Mouse (Mus musculus) liver, embryonic 15.5 days (tissue): Measurements from ENCODE around the gene Mxi1. TPM values are rescaled to one million over a fixed set of nuclear protein-coding genes. Genes with fewer than 3 reads are reported as not detected.

Source experiments
- ATAC-seq: fragments of 200-750 bp; cut with Nextera tagmentation; 2 replicates; pipeline ENCODE4 v1.8.0; 2017; ENCODE audit warnings: moderate number of reproducible peaks, mild to moderate bottlenecking, moderate library complexity; ENCODE audit not compliant: insufficient read depth
- H3K27ac ChIP-seq: fragments of 300-500 bp; sonication (generic); replicated peaks from 2 replicates; pipeline ENCODE4 v1.5.1; 2015; ENCODE audit warnings: mild to moderate bottlenecking, inconsistent platforms
- H3K27me3 ChIP-seq: fragments of 300-500 bp; sonication (generic); 2 replicates; pipeline ENCODE4 v1.6.1; 2015; ENCODE audit warnings: mild to moderate bottlenecking, inconsistent platforms
- H3K36me3 ChIP-seq: fragments of 300-500 bp; sonication (generic); replicated peaks from 2 replicates; pipeline ENCODE4 v1.6.1; 2015; ENCODE audit warnings: moderate library complexity, mild to moderate bottlenecking, inconsistent platforms
- H3K4me1 ChIP-seq: fragments of 300-500 bp; sonication (generic); replicated peaks from 2 replicates; pipeline ENCODE4 v1.6.1; 2015; ENCODE audit warnings: inconsistent platforms
- H3K4me2 ChIP-seq: fragments of 300-500 bp; sonication (generic); 2 replicates; pipeline ENCODE4 v1.6.1; 2015; ENCODE audit warnings: moderate library complexity, mild to moderate bottlenecking, inconsistent platforms
- H3K4me3 ChIP-seq: fragments of 300-500 bp; sonication (generic); replicated peaks from 2 replicates; pipeline ENCODE4 v1.5.1; 2015; ENCODE audit warnings: mild to moderate bottlenecking, inconsistent platforms
- H3K9ac ChIP-seq: fragments of 300-500 bp; sonication (generic); 2 replicates; pipeline ENCODE4 v1.6.1; 2015; ENCODE audit warnings: moderate library complexity, mild to moderate bottlenecking, inconsistent platforms
- H3K9me3 ChIP-seq: fragments of 300-500 bp; sonication (generic); replicated peaks from 2 replicates; pipeline ENCODE4 v1.6.1; 2016; ENCODE audit warnings: inconsistent platforms
- WGBS: fragments of 180-500 bp; shearing (Covaris S2); methylation state at CpG from one replicate; pipeline ENCODE4 v1.1.7; 2015; ENCODE audit warnings: mixed read lengths; ENCODE audit not compliant: insufficient replicate concordance; 5-methylcytosine and 5-hydroxymethylcytosine counted together
- polyA plus RNA-seq: library from polyadenylated mRNA; unstranded; fragments of >200 nt; fragmentation: Nextera tagmentation; extraction: Ambion mirVana; gene quantifications from 2 replicates; pipeline ENCODE4 v1.2.1, GENCODE M21; 2015

Gene Mxi1
- polyA plus RNA-seq, 1 experiment from 2014 or later: 34.8 TPM

DNA sequence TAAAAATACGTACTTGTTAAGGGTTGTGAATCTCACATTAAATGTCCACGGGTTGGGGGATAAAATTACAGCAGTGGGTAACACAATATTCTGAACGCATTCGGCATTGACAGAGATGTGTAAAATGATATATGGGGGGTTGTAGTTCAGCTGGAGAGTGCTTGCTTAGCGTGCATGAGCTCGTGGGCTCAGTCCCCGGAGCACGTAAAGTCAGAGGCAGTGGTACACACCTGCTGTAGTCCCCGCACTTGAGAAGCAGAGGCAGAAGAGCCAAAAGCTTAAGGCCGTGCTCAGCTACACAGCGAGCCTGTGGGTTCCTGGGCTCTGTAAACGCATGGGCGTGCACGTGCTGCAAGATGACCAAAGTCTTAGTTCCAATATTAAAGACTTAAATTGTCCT, 35.4 kb downstream of the Mxi1 start:
- WGBS: 79% methylated on average over 14 of the region's 14 CpGs
- Histone ChIP-seq H3K36me3 (peaks cover 23% of the 10 kb centered on the region), H3K9me3 (no peaks in the 10 kb centered on the region), H3K27me3 (no peaks in the 10 kb centered on the region), H3K4me2 (no peak overlapping the region), H3K4me1 (0 out of 2 replicates have a peak, but pooled peaks cover 5% of the 10 kb centered on the region), H3K4me3 (no peak overlapping the region), H3K27ac (no peak overlapping the region), H3K9ac (no peak overlapping the region)
- no peak for ATAC-seq

GRCm38 (mm10) chr19:53353864-53354263, 43.5 kb downstream of the Mxi1 start:
- no peak for ATAC-seq
- WGBS: 92% methylated on average over 7 of the region's 7 CpGs
- H3K4me1 ChIP-seq: no peaks in the 10 kb centered on the region
- H3K27ac ChIP-seq: no peak overlapping the region
- H3K36me3 ChIP-seq: peaks cover 25% of the 10 kb centered on the region
- H3K9me3 ChIP-seq: no peaks in the 10 kb centered on the region
- no peak overlapping the region for H3K4me3 ChIP-seq
- H3K27me3 ChIP-seq: no peaks in the 10 kb centered on the region
- H3K4me2 ChIP-seq: no peak overlapping the region
- no peak overlapping the region for H3K9ac ChIP-seq

GRCm38 (mm10) chr19:53354271-53355000, 44.1 kb downstream of the Mxi1 start:
- WGBS: 83% methylated on average over 7 of the region's 7 CpGs
- Histone ChIP-seq H3K9ac (no peak overlapping the region), H3K4me1 (peaks cover 2% of the 10 kb centered on the region; the same call in 1 of the 2 replicates), H3K9me3 (no peaks in the 10 kb centered on the region), H3K27ac (no peak overlapping the region), H3K27me3 (no peaks in the 10 kb centered on the region), H3K4me3 (no peak overlapping the region), H3K4me2 (no peak overlapping the region), H3K36me3 (peaks cover 25% of the 10 kb centered on the region)
- no peak for ATAC-seq

DNA sequence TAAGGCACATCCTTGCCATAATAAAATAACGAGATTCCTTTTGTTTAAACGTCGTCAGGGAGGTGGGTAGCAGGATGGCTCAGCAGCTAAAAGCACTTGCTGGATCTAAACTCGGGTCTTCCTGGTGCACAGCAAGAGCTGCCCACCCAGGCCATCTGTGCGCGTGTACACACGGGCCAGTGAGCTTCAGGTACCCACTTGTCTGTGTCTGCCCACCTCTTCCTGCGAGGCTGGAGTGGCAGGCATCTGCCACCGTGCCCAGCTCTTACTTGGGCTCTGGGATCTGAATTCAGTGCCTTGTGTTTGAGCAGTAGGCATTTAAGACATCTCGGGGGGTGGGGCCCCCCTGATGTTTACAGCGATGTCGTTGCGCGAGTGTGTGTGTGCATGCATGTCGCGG, 44.7 kb downstream of the Mxi1 start:
- 85% methylated on average over 16 of the region's 16 CpGs for WGBS
- peaks cover 8% of the 10 kb centered on the region for H3K4me1 ChIP-seq
- H3K27me3 ChIP-seq: no peaks in the 10 kb centered on the region
- ATAC-seq: no peak
- H3K9me3 ChIP-seq: no peaks in the 10 kb centered on the region
- H3K36me3 ChIP-seq: peaks cover 21% of the 10 kb centered on the region
- no peak overlapping the region for H3K4me3 ChIP-seq
- H3K4me2 ChIP-seq: no peak overlapping the region
- no peak overlapping the region for H3K9ac ChIP-seq
- no peak overlapping the region for H3K27ac ChIP-seq

DNA sequence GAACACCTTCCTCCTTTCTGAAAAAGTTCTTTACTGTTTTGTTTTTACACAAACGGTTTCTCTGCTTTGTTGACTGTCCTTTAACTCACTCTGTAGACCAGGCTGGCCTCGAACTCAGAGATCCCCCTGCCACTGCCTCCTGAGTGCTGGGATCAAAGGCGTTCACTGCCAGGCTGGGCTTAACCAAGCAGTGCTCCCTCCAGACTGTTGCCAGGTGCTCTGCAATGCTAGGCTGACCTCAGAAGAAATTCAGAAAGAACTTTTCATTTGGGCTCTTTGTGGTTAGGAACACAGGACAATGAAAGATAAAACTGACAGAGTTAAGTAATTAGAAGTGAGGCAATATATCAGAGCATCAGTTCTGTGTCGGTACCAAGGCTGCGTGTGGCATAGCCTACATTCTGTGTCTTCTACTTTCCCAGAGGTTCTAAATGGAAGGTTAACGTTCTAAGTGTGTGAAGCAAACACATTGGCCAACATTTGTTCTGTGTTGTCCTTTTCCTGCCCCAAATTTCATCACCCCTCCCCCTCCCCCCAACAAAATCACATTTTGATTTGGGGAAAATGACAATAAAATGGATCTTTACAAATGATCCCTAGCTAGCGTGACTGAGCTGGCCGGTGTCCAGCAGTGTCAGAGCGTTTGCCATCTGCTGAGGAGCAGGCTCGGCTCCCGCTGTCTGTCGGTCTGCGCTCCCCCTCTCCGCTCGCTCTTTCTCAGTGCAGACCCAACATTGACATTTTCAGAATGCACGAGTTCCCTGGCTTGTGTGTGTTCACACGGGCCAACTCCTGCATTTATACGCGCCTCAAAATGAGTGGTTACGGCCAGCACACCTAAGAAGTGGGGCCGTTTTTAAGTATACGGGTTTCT, 49.1 kb downstream of the Mxi1 start:
- Histone ChIP-seq H3K4me3 (no peak overlapping the region), H3K27ac (0 out of 2 replicates have a peak overlapping the region, but pooled peaks have one; percentile 14), H3K36me3 (0 out of 2 replicates have a peak, but pooled peaks cover 5% of the 10 kb centered on the region), H3K4me1 (peaks cover 22% of the 10 kb centered on the region), H3K9me3 (no peaks in the 10 kb centered on the region), H3K27me3 (no peaks in the 10 kb centered on the region), H3K4me2 (peak overlapping the region; percentile 24; the same call in 1 of the 2 replicates), H3K9ac (no peak overlapping the region)
- 73% methylated on average over 22 of the region's 22 CpGs for whole genome bisulfite sequencing
- ATAC-seq: no peak

DNA sequence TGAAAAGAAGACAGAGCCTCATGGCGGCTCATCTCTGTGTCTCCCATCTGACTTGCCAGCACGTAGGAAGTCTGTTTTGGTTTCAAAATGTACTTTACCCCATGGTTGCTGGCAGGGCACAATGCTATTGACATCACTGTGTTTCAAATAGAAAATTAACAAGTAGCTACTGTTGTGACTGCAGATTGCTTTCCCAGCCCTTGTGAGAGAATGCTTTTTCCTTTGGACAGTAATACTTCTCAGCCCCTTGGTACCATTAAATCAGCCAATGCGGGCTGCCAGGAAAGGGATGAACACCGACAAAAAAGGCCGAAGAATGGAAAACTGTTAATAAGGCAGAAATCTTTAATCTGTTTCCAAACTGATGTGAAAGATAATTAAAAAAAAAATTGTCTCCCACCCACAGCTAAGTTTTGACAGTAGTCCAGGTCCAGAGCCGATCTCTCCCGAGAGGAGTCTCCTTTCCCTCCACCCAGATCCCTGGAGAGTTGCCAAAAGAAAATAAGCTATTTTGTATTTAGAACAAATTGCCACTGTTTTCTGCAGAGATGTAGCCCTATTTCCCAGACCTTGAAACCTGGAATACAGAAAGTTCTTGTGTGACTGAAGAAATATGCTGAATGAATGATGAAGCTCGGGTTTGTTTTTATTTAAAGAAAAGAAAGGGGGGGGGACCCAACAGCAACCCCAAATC, 50.1 kb downstream of the Mxi1 start:
- 76% methylated on average over 8 of the region's 8 CpGs for WGBS
- no peak for ATAC-seq
- Histone ChIP-seq H3K4me2 (no peak overlapping the region; the same call in 1 of the 2 replicates), H3K36me3 (0 out of 2 replicates have a peak, but pooled peaks cover 5% of the 10 kb centered on the region), H3K4me1 (peaks cover 22% of the 10 kb centered on the region), H3K9ac (no peak overlapping the region), H3K27ac (no peak overlapping the region), H3K9me3 (no peaks in the 10 kb centered on the region), H3K4me3 (no peak overlapping the region), H3K27me3 (no peaks in the 10 kb centered on the region)

DNA sequence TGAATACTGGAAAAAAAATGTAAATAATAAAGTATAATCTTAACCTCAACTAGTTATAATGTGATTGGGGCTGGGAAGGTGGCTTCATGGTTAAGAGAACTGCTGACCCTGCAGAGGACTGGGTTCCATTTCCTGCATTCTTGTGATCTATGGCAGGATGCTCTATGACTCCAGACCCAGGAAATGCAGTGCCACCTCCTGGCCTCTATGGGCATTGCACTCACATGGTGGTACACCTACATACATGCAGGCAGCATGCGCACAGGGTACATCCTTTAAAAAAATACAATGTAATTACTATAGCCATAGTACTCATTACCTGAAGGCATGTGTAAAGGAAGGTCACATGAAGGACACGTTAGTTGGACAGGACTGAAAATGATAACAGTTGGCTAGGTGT, 52.6 kb downstream of the Mxi1 start:
- Histone ChIP-seq H3K9ac (no peak overlapping the region), H3K4me2 (no peak overlapping the region), H3K9me3 (no peaks in the 10 kb centered on the region), H3K27me3 (no peaks in the 10 kb centered on the region), H3K27ac (no peak overlapping the region), H3K4me3 (no peak overlapping the region), H3K36me3 (no peaks in the 10 kb centered on the region), H3K4me1 (peaks cover 27% of the 10 kb centered on the region)
- WGBS: 38% methylated on average over 2 of the region's 2 CpGs
- peak; percentile 50; the same call in 1 of the 2 replicates for ATAC-seq

GRCm38 (mm10) chr19:53364551-53364950, 54.2 kb downstream of the Mxi1 start:
- Histone ChIP-seq H3K27ac (no peak overlapping the region), H3K4me2 (no peak overlapping the region), H3K9ac (no peak overlapping the region), H3K4me1 (peaks cover 33% of the 10 kb centered on the region), H3K36me3 (no peaks in the 10 kb centered on the region), H3K4me3 (no peak overlapping the region), H3K27me3 (no peaks in the 10 kb centered on the region), H3K9me3 (no peaks in the 10 kb centered on the region)
- ATAC-seq: no peak
- 76% methylated on average over 2 of the region's 2 CpGs for WGBS

DNA sequence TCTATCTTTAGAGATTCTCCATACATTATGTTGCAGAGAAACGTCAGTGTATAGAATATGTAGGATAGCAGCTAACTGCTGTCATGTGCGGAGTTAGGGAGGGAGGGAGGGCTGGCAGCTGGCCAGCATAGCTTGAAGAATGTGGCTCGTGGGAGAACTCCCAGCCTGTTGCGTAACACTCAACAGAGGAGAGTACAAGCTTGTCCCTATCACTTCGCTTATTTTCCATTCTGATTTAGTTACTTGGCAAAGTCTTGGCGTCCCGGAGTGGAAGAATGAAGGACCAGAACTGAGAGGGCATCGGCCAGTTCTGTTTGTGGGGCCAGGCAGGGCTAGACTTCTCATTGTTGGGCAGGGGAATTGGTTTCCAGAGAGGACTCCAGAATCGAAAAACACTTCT, 54.6 kb downstream of the Mxi1 start:
- WGBS: 44% methylated on average over 9 of the region's 9 CpGs

DNA sequence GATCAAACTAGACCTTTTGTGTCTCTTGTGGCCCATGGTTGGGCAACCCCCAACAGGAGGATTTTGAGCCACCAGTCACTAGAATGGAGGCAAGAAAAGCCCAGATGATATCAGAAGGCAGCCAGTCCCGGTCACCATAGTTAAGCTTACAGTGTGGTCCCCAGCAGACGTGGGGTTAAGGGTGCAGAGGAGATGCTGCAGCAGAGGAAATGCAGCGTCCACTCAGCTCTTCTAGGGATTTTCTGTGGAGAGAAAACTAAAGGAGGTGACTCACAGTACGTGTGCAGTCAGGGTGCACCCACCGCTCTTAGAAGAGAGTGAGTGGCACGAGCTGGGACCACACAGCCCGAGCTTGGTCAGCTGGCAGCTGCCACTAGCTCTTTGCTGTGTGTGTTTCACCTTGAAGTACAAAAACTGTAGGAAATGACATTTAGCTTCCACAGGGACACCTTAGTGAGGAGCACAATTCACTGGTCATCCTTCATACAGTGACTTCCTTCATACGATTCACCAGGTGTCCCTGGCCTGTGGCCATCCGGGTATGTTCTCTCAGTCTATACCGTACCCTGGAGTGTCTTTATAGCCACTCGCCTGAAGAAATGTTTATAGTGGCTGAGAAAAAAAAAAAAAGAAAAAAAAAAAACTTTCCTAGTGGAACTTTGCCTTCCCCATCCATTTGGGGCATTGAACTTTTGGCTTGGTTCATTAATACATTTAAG, 55.9 kb downstream of the Mxi1 start:
- Histone ChIP-seq H3K36me3 (peaks cover 9% of the 10 kb centered on the region), H3K9me3 (no peaks in the 10 kb centered on the region), H3K4me1 (peaks cover 17% of the 10 kb centered on the region), H3K27me3 (no peaks in the 10 kb centered on the region), H3K4me2 (no peak overlapping the region), H3K27ac (no peak overlapping the region), H3K4me3 (no peak overlapping the region), H3K9ac (no peak overlapping the region)
- ATAC-seq: no peak
- WGBS: 79% methylated on average over 11 of the region's 11 CpGs

More for the DNA sequence above, 54.6 kb downstream of the Mxi1 start:
- Histone ChIP-seq H3K4me1 (peaks cover 30% of the 10 kb centered on the region), H3K9ac (no peak overlapping the region), H3K4me2 (peak overlapping the region; percentile 26; the same call in 1 of the 2 replicates), H3K9me3 (no peaks in the 10 kb centered on the region), H3K36me3 (0 out of 2 replicates have a peak, but pooled peaks cover under 1% of the 10 kb centered on the region), H3K27ac (no peak overlapping the region), H3K27me3 (no peaks in the 10 kb centered on the region), H3K4me3 (no peak overlapping the region)
- no peak for ATAC-seq
